Mouse (Mus musculus) limb, embryonic 14.5 days (tissue): ENCODE measurements around the gene Fgfr2. TPM values are rescaled to one million over a fixed set of nuclear protein-coding genes. Genes with fewer than 3 reads are reported as not detected.

ENCODE experiments used
- ATAC-seq: fragments of 200-750 bp; cut with Nextera tagmentation; 2 replicates; pipeline ENCODE4 v1.8.0; 2017; ENCODE audit warnings: low read depth, moderate number of reproducible peaks, moderate TSS enrichment; ENCODE audit not compliant: low FRiP score
- DNase-seq: peaks from one replicate; pipeline ENCODE4 v3.0.0-alpha.2; 2015; ENCODE audit warnings: low spot score
- H3K27ac ChIP-seq: fragments of 300-500 bp; sonication (generic); replicated peaks from 2 replicates; pipeline ENCODE4 v1.5.1; 2014; ENCODE audit warnings: low read depth, mild to moderate bottlenecking, low read length, moderate library complexity, mixed read lengths
- H3K27me3 ChIP-seq: fragments of 300-500 bp; sonication (generic); 2 replicates; pipeline ENCODE4 v1.6.1; 2014; ENCODE audit warnings: low read length, mixed read lengths; ENCODE audit not compliant: control insufficient read depth, insufficient read depth
- H3K36me3 ChIP-seq: fragments of 300-500 bp; sonication (generic); 2 replicates; pipeline ENCODE4 v1.6.1; 2014; ENCODE audit warnings: mild to moderate bottlenecking, low read length, moderate library complexity, mixed read lengths; ENCODE audit not compliant: control insufficient read depth, insufficient read depth
- H3K4me1 ChIP-seq: fragments of 300-500 bp; sonication (generic); 2 replicates; pipeline ENCODE4 v1.6.1; 2014; ENCODE audit warnings: antibody characterized with exemption, low read length, mixed read lengths; ENCODE audit not compliant: control insufficient read depth, insufficient read depth
- H3K4me2 ChIP-seq: fragments of 300-500 bp; sonication (generic); replicated peaks from 2 replicates; pipeline ENCODE4 v1.6.1; 2014; ENCODE audit warnings: low read depth, mild to moderate bottlenecking, low read length, moderate library complexity; ENCODE audit not compliant: severe bottlenecking
- H3K4me3 ChIP-seq: fragments of 300-500 bp; sonication (generic); replicated peaks from 2 replicates; pipeline ENCODE4 v1.5.1; 2014; ENCODE audit warnings: low read length
- H3K9ac ChIP-seq: fragments of 300-500 bp; sonication (generic); 2 replicates; pipeline ENCODE4 v1.6.1; 2014; ENCODE audit warnings: mild to moderate bottlenecking, low read depth, low read length, moderate library complexity; ENCODE audit not compliant: severe bottlenecking
- H3K9me3 ChIP-seq: fragments of 300-500 bp; sonication (generic); 2 replicates; pipeline ENCODE4 v1.6.1; 2016; ENCODE audit warnings: low read length; ENCODE audit not compliant: control insufficient read depth
- POLR2A ChIP-seq: fragments of 200-500 bp; IDR thresholded peaks from 2 replicates; pipeline ENCODE4 v1.8.0; 2012; ENCODE audit warnings: inconsistent platforms, mild to moderate bottlenecking, moderate library complexity, borderline replicate concordance; ENCODE audit not compliant: insufficient read depth, insufficient read length; ENCODE audit errors: extremely low read depth
- WGBS: fragments of 180-500 bp; shearing (Covaris S2); extraction: QIAGEN DNeasy Blood & Tissue Kit; methylation state at CpG from one replicate; pipeline ENCODE4 v1.1.7; 2014; 5-methylcytosine and 5-hydroxymethylcytosine counted together
- polyA plus RNA-seq, 2 experiments: library from polyadenylated mRNA; depleted of rRNA in 1 of 2; stranded (reverse) in 1 of 2; unstranded in 1 of 2; fragments of >200 nt; fragmentation: Nextera tagmentation in 1 of 2; extraction: Ambion mirVana in 1 of 2; gene quantifications; 2 replicates each; pipeline versions ENCODE4 v1.2.1 to v1.2.3; 2012 to 2014

Gene Fgfr2
- polyA plus RNA-seq, 2 experiments: 131 to 133 TPM

DNA sequence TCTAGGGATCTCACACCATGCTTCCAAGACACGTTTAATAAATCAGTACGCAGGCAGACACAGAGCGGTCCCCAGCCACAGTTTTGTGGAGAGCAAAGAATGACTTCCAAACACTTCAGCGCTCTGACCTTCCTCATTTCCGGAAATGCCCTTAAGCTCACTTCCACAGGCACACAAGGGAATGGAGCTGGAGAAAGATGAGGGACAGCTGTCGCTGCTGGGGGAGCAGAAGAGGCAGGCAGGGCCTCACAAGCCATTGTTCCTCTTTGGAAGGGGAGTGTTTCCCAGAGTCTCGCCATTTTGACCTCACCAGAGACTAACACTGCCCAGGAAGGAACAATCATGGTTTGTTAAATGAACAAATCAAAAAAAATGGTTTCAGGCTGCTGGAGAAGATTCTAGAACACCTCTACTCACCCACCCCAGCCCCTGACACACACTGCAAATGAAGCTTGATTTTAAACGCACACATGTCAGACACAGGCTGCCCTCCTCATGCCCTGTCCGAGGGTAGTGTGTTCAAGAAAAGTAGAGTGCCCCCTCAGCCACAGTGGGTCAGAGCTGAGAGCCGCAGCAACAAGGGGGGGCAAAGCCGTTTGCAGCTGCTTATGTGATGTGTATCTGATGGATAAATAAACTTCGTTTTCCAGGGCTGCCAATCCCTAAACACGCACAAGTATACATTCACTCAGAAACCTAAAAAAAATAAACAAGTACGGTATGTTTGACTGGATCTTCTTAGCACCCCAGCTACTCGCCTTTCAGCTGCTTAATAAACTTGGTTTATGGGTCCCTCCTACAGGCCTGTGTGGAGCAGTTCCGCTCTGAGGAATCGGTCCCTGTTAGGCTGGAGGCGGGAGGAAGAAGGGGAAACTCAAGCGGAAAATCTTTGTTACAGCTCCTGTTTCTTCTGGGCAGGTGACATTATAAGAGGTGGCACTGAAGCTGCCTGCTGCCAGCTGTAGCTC, 2844.1 kb downstream of the Fgfr2 start:
- DNase-seq (no peak), ATAC-seq (peak; percentile 53; the same call in 1 of the 2 replicates)
- no peak overlapping the region for H3K9ac ChIP-seq
- no peaks in the 10 kb centered on the region for H3K36me3 ChIP-seq
- H3K27ac ChIP-seq: no peak overlapping the region
- no peak overlapping the region for H3K4me2 ChIP-seq
- no peaks in the 10 kb centered on the region for H3K9me3 ChIP-seq
- no peak for TF ChIP-seq POLR2A
- H3K27me3 ChIP-seq: no peaks in the 10 kb centered on the region
- H3K4me3 ChIP-seq: no peak overlapping the region
- 34% methylated on average over 19 of the region's 19 CpGs for WGBS
- H3K4me1 ChIP-seq: peaks cover 17% of the 10 kb centered on the region

DNA sequence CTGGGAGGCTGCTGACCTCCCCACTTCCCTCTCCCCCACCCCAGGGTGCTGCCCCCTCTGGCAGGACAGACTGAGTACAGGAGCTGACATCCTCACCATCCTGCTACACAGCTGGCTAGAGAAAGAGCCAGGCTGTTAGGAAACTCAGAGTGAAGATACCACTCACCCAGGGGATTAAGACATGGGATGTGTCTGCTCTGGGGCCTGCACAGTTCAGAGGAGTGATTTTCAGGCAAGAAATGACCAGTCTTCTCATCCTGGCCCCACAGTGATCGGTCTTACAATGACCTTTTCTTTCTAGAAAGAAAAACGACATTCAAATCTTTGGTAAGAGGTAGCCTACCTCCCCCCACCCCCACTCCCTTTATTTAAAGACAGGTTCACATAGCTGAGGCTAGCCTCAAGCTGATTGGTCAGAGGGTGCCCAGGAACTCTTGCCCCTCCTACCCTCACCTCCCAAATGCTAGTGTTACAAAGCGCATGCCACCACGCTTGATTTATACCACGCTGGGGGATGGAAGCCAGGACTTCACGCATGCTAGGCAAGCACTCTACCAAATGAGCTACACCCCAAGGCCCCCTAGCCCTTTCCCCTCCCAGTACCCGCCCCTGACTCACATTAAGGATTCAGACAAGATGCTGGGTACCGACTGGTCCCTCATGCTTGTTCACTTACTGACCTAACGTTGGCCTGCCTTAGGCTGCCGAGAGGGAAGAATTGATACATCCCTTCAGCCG, 2845.0 kb downstream of the Fgfr2 start:
- Histone ChIP-seq H3K4me1 (peaks cover 19% of the 10 kb centered on the region), H3K27me3 (no peaks in the 10 kb centered on the region), H3K9ac (no peak overlapping the region), H3K36me3 (no peaks in the 10 kb centered on the region), H3K27ac (no peak overlapping the region), H3K4me3 (no peak overlapping the region), H3K4me2 (no peak overlapping the region), H3K9me3 (no peaks in the 10 kb centered on the region)
- TF ChIP-seq POLR2A: no peak
- WGBS: 42% methylated on average over 11 of the region's 11 CpGs
- DNase-seq (no peak), ATAC-seq (no peak)

DNA sequence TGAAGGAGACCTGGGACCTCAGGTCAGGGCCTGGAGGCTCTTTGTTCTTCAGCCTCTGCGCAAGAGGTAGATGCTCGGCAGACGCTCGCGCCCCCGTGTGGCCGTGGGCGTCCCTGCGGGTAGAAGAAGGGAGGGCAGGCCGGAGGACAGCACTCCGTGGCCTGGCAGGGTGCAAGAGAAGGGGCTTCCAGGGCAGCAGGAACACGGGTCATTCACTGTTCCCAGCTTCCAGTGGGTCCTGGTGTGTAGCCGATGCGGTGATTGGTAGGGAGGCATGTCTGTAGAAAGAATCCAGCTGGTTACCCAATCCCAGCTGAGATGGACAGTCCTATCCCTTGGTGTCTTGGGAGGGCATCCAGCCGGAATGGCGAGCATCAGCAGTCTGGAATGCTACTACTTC, 2849.9 kb downstream of the Fgfr2 start:
- TF ChIP-seq POLR2A: no peak
- H3K4me3 ChIP-seq: no peak overlapping the region
- no peaks in the 10 kb centered on the region for H3K9me3 ChIP-seq
- H3K4me2 ChIP-seq: no peak overlapping the region
- peak; percentile 41 for DNase-seq
- 18% methylated on average over 15 of the region's 16 CpGs for WGBS
- ATAC-seq: peak; percentile 34; the same call in 1 of the 2 replicates
- H3K36me3 ChIP-seq: no peaks in the 10 kb centered on the region
- H3K4me1 ChIP-seq: peaks cover 13% of the 10 kb centered on the region
- H3K27me3 ChIP-seq: no peaks in the 10 kb centered on the region
- H3K27ac ChIP-seq: no peak overlapping the region
- no peak overlapping the region for H3K9ac ChIP-seq

DNA sequence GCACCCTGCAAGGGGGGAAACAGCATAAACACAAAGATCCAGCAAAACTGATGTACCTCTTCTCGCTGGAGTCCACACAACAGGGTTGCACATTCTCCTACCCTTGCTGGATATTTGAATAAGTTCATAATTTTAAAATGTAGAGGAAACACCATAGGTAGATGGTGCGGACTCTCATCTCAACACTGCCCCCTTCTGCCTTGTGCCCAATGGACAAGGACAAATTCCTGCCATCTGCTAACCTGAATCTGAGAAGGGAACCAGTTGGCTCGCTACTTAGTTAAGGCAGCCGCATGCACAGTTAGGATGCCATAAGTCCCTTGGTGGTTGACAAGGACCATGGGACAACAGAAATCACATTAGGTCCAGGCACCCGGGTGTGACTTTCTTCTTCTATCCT, 2852.3 kb downstream of the Fgfr2 start:
- DNase-seq (no peak), ATAC-seq (no peak)
- H3K4me3 ChIP-seq: no peak overlapping the region
- no peak overlapping the region for H3K27ac ChIP-seq
- WGBS: 83% methylated on average over 5 of the region's 5 CpGs
- no peak overlapping the region for H3K4me2 ChIP-seq
- no peak for TF ChIP-seq POLR2A
- H3K9ac ChIP-seq: no peak overlapping the region
- H3K36me3 ChIP-seq: no peaks in the 10 kb centered on the region
- no peaks in the 10 kb centered on the region for H3K27me3 ChIP-seq
- peaks cover 17% of the 10 kb centered on the region for H3K4me1 ChIP-seq
- H3K9me3 ChIP-seq: no peaks in the 10 kb centered on the region

DNA sequence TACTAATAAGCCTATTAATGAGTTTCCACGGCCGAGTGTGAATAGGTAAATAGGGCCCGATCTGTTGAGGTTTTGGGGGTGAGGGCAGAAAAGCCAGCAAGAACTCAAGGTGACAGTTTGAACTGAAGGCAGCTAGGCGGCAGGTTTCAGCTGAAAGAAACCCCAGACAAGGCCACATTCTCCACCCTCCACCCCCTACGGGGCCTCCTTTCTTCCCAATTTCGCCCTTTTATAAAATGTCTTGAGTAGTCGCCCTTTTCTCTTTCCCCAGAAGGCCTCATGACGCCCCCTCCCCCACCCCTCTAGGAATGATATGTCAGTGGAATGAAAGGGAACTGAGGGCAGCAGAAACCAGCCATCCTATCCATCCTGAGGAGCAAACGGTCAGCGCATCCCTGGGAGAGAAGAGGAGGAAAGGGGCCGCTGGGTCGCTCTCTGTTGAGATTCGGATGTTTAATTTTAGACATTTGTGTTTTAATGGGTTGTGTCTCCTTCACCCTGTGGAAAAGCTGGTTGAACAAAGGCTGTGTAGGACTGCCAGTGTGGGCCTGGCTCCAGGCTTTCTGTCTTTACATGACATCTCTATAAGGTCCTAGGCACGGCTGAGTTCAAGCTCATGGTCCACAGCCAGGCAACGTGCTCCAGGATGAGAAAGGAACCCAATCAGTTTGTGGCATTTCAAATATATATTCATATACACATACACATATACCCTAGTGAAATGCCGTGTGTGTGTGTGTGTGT, 2853.9 kb downstream of the Fgfr2 start:
- H3K27me3 ChIP-seq: no peaks in the 10 kb centered on the region
- DNase-seq (no peak), ATAC-seq (no peak)
- no peak overlapping the region for H3K4me2 ChIP-seq
- H3K9me3 ChIP-seq: no peaks in the 10 kb centered on the region
- no peaks in the 10 kb centered on the region for H3K36me3 ChIP-seq
- H3K4me1 ChIP-seq: peaks cover 17% of the 10 kb centered on the region
- TF ChIP-seq POLR2A: no peak
- 49% methylated on average over 16 of the region's 16 CpGs for WGBS
- H3K9ac ChIP-seq: no peak overlapping the region
- H3K4me3 ChIP-seq: no peak overlapping the region
- H3K27ac ChIP-seq: no peak overlapping the region
